Mouse (Mus musculus): Measurements from ENCODE around the gene Ublcp1.

GRCm38 (mm10) chr11:44502931-44503330, 32.6 kb upstream of the Ublcp1 start:
- TF ChIP-seq CTCF (IDR thresholded peaks at IDR 0.05; ENCODE audit: low read depth, low read length) (no peak), POLR2A (IDR thresholded peaks at IDR 0.05; ENCODE audit: insufficient read depth, low read length) (no peak)
